Mouse (Mus musculus) MEL (cell line): ENCODE results near the gene Frmd4b.

ENCODE experiments used
- CTCF ChIP-seq, 3 experiments: IDR thresholded peaks in 2 of 3; conservative IDR thresholded peaks in 1 of 3; 2 replicates each; pipeline ENCODE4 v1.5.1; 2011 to 2012; ENCODE audit warnings: low read length in 3 of 3, low read depth in 2 of 3, mild to moderate bottlenecking in 2 of 3, improper control_type of control experiment in 1 of 3, inconsistent platforms in 1 of 3, mixed read lengths in 1 of 3, moderate library complexity in 1 of 3; ENCODE audit not compliant: control insufficient read depth in 1 of 3, insufficient read depth in 1 of 3, poor library complexity in 1 of 3, severe bottlenecking in 1 of 3
- MAFK ChIP-seq: IDR thresholded peaks from 2 replicates; pipeline ENCODE4 v1.6.1; 2011; ENCODE audit warnings: low read depth, mild to moderate bottlenecking, low read length, improper control_type of control experiment, borderline replicate concordance
- NRF1 ChIP-seq: IDR thresholded peaks from 2 replicates; pipeline ENCODE4 v1.6.1; 2014; ENCODE audit warnings: low read depth, mild to moderate bottlenecking, inconsistent platforms, low read length, improper control_type of control experiment, moderate library complexity; ENCODE audit not compliant: poor library complexity, insufficient read depth, severe bottlenecking
- POLR2A ChIP-seq, 2 experiments: IDR thresholded peaks; 2 replicates each; pipeline ENCODE4 v1.6.1; 2011 to 2012; ENCODE audit warnings: low read length in 2 of 2, mild to moderate bottlenecking in 2 of 2, control low read depth in 1 of 2, improper control_type of control experiment in 1 of 2, low read depth in 1 of 2, moderate library complexity in 1 of 2; ENCODE audit not compliant: control insufficient read depth in 1 of 2, insufficient read depth in 1 of 2, poor library complexity in 1 of 2
- SIN3A ChIP-seq: IDR thresholded peaks from 2 replicates; pipeline ENCODE4 v1.6.1; 2012; ENCODE audit warnings: low read length, improper control_type of control experiment, inconsistent platforms

- TF ChIP-seq NRF1: no peak
- no peak for TF ChIP-seq CTCF (IDR thresholded peaks at IDR 0.05 in 2 of 3, conservative IDR thresholded peaks at IDR 0.05 in 1 of 3; ENCODE audit: control insufficient read depth in 1 of 3, insufficient read depth in 1 of 3, low read depth in 2 of 3, low read length in 3 of 3, poor library complexity in 1 of 3, severe bottlenecking in 1 of 3)
- no peak for TF ChIP-seq MAFK
- no peak for TF ChIP-seq POLR2A (IDR thresholded peaks at IDR 0.05; ENCODE audit: control insufficient read depth in 1 of 2, insufficient read depth in 1 of 2, low read depth in 1 of 2, low read length in 2 of 2, poor library complexity in 1 of 2)
- TF ChIP-seq SIN3A: no peak
Measured at GRCm38 (mm10) chr6:97568538-97568937, 48.8 kb downstream of the Frmd4b start.
